Mouse (Mus musculus): ENCODE results near the gene Cntd1.

The Cntd1 gene

GRCm38 (mm10) chr11:101334023-101334422 is 55.2 kb downstream of the Cntd1 start:
- no peak for DNase-seq (ENCODE audit: low spot score)

GRCm38 (mm10) chr11:101334516-101334915 is 55.7 kb downstream of the Cntd1 start:
- DNase-seq (ENCODE audit: low spot score) = no peak

GRCm38 (mm10) chr11:101335685-101336084 is 56.9 kb downstream of the Cntd1 start:
- no peak for DNase-seq (ENCODE audit: low spot score)

- no peak for DNase-seq (ENCODE audit: low spot score)
Observed at GRCm38 (mm10) chr11:101338123-101338760, 59.4 kb downstream of the Cntd1 start.

Measured in lung, postnatal 25 days (tissue).